Mouse (Mus musculus) urinary bladder, postnatal 14 days (tissue): ENCODE measurements around the gene Asf1a.
"Not testable (repeated sequence)": the region's sequence is repeated elsewhere in the genome, so short reads cannot be mapped to it uniquely, and the experiment has no call there.

Experiments used
- DNase-seq: peaks from one replicate; pipeline ENCODE4 v3.0.0; 2021; ENCODE audit warnings: low spot score

The Asf1a gene

GRCm38 (mm10) chr10:53641507-53641906 lies 45.0 kb downstream of the Asf1a start:
- DNase-seq, result peak; percentile 17

- DNase-seq, result no peak
These were observed 54.1 kb downstream of the Asf1a start for GRCm38 (mm10) chr10:53650683-53651082.

- not testable (repeated sequence) for DNase-seq
These were observed 57.7 kb downstream of the Asf1a start for GRCm38 (mm10) chr10:53654239-53654638.
